Mouse (Mus musculus): ENCODE results near the gene Tarsl2.

- TF ChIP-seq POLR2A (IDR thresholded peaks at IDR 0.05; ENCODE audit: insufficient read depth, low read depth, low read length): no peak
- no peak for TF ChIP-seq CTCF (IDR thresholded peaks at IDR 0.05; ENCODE audit: insufficient read depth, low read depth, low read length)
These were observed 24.0 kb upstream of the Tarsl2 start for GRCm38 (mm10) chr7:65620746-65621145.
